Mouse (Mus musculus): Measurements from ENCODE around the gene Arl8b. TPM values are rescaled to one million over a fixed set of nuclear protein-coding genes. Genes with fewer than 3 reads are reported as not detected.

The Arl8b gene
- polyA plus RNA-seq, 1 experiment from 2014 or later, result 94.1 TPM

DNA sequence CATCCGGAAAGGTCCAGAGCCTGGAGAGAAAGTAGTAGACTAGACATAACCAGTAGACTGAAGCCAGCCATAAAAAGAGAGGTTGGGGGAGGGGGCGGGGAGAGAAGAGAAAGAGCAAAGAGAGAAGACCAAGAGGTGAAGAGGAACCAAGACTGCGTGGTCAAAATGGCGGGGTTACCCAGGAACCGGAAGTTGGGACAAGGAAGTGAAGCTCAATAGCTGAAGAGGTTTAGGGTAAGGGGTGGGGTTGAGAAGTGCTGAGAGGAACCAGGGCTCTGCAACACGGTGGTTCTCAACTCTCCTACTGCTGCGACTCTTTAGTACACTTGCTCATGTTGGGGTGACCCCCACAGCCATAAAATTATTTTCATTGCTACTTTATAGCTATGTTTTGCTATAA, 27.0 kb upstream of the Arl8b start:
- H3K4me1 ChIP-seq (ENCODE audit: control insufficient read depth, insufficient read depth, low read length), result no peaks in the 10 kb centered on the region
- no peak overlapping the region for H3K9ac ChIP-seq (ENCODE audit: low read length)
- no peaks in the 10 kb centered on the region for H3K27me3 ChIP-seq (ENCODE audit: control insufficient read depth, insufficient read depth, low read length)
- H3K4me3 ChIP-seq (replicated peaks; ENCODE audit: low read length), result no peak overlapping the region
- H3K27ac ChIP-seq (ENCODE audit: low read length), result no peak overlapping the region
- H3K4me2 ChIP-seq (ENCODE audit: low read depth, low read length), result no peak overlapping the region
- H3K36me3 ChIP-seq (ENCODE audit: control insufficient read depth, insufficient read depth, low read length), result no peaks in the 10 kb centered on the region
- ATAC-seq (ENCODE audit: insufficient read depth, low FRiP score), result no peak
- 85% methylated on average over 7 of the region's 7 CpGs for WGBS
- H3K9me3 ChIP-seq (replicated peaks; ENCODE audit: control insufficient read depth, low read length), result no peaks in the 10 kb centered on the region

DNA sequence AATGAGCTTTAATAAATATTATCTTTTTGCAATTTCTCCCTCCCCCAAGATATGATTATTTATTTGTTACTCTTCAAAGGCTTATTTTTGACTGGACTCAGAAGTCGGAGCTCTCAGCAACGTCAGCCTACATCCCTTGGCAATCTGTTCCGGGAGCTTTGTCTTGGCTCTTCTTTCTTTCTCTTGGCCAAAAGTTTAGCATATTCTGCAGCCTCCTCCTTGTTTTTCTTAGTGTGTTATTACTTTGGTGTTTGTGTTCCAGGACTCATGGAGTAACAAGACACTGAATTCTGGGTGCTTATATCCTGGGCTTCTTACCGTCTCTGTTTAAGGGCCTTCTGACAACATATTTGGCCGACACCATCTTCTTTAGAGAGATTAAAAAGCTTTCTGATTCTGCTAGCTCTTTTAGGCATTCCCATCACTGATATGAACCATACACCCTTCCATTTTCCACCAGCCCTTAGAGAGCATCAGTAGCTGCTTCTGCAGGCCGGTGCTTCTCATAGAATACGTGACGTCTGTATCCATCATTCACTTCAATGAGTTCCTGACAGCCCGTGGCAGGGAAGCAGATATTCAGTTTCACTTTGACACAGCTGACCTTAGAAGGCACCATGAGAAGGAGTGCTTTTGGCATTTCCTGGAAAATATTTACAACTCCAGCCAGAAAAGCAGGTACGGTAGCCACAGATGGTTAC, 23.8 kb upstream of the Arl8b start:
- Histone ChIP-seq H3K4me2 (ENCODE audit: low read depth, low read length) (no peak overlapping the region), H3K27ac (ENCODE audit: low read length) (no peak overlapping the region), H3K4me3 (replicated peaks; ENCODE audit: low read length) (no peak overlapping the region), H3K4me1 (ENCODE audit: control insufficient read depth, insufficient read depth, low read length) (no peaks in the 10 kb centered on the region), H3K36me3 (ENCODE audit: control insufficient read depth, insufficient read depth, low read length) (no peaks in the 10 kb centered on the region), H3K9me3 (replicated peaks; ENCODE audit: control insufficient read depth, low read length) (no peaks in the 10 kb centered on the region), H3K27me3 (ENCODE audit: control insufficient read depth, insufficient read depth, low read length) (no peaks in the 10 kb centered on the region), H3K9ac (ENCODE audit: low read length) (no peak overlapping the region)
- no peak for ATAC-seq (ENCODE audit: insufficient read depth, low FRiP score)
- 64% methylated on average over 10 of the region's 10 CpGs for WGBS

DNA sequence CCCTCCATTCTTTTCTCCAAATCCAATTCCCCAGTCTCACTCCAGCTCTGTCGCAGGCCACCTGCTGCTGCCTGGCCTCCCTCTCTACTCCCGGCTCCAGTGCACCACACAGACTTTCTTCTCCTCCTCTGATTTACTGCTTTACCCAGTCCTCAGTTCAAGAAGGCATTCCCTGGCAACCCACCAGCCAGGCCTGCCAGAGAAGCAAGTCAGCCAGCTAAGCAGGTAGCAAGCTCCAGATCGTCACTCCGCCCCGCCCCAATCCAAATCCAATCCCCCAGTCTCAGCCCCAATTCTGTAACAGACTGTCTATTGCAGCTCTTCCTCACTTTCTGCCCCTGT, 23.2 kb upstream of the Arl8b start:
- WGBS, result 68% methylated on average over 5 of the region's 5 CpGs
- ATAC-seq (ENCODE audit: insufficient read depth, low FRiP score), result no peak
- no peak overlapping the region for H3K27ac ChIP-seq (ENCODE audit: low read length)
- no peak overlapping the region for H3K4me3 ChIP-seq (replicated peaks; ENCODE audit: low read length)
- H3K27me3 ChIP-seq (ENCODE audit: control insufficient read depth, insufficient read depth, low read length), result no peaks in the 10 kb centered on the region
- no peak overlapping the region for H3K4me2 ChIP-seq (ENCODE audit: low read depth, low read length)
- no peak overlapping the region for H3K9ac ChIP-seq (ENCODE audit: low read length)
- no peaks in the 10 kb centered on the region for H3K36me3 ChIP-seq (ENCODE audit: control insufficient read depth, insufficient read depth, low read length)
- H3K4me1 ChIP-seq (ENCODE audit: control insufficient read depth, insufficient read depth, low read length), result no peaks in the 10 kb centered on the region
- H3K9me3 ChIP-seq (replicated peaks; ENCODE audit: control insufficient read depth, low read length), result no peaks in the 10 kb centered on the region

- Histone ChIP-seq H3K36me3 (ENCODE audit: control insufficient read depth, insufficient read depth, low read length) (no peaks in the 10 kb centered on the region), H3K27me3 (ENCODE audit: control insufficient read depth, insufficient read depth, low read length) (no peaks in the 10 kb centered on the region), H3K9ac (ENCODE audit: low read length) (no peak overlapping the region), H3K4me2 (ENCODE audit: low read depth, low read length) (no peak overlapping the region), H3K4me3 (replicated peaks; ENCODE audit: low read length) (no peak overlapping the region), H3K9me3 (replicated peaks; ENCODE audit: control insufficient read depth, low read length) (no peaks in the 10 kb centered on the region), H3K4me1 (ENCODE audit: control insufficient read depth, insufficient read depth, low read length) (no peaks in the 10 kb centered on the region), H3K27ac (ENCODE audit: low read length) (no peak overlapping the region)
- WGBS, result 83% methylated on average over 3 of the region's 3 CpGs
- no peak for ATAC-seq (ENCODE audit: insufficient read depth, low FRiP score)
Observed at GRCm38 (mm10) chr6:108770880-108771279, 12.0 kb upstream of the Arl8b start.

DNA sequence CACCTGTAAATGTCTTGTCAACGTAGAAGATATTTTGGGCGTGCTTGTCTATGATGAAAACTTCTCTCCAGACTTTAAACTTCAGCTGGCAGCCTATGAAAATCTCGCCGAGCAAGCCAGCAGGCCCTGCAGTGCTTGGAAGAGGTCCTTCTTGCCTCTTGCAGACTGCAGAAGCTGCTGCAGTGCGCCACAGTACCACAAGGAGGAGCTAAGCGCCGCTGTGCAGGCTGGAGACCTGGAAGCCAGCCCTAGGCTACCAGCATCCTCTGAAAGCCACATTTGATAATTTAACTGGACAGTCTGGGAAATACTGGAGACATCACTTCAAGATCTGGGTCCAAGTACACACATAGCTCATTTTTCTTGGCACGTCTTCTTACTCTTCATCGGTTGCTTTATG, 10.0 kb upstream of the Arl8b start:
- Histone ChIP-seq H3K36me3 (ENCODE audit: control insufficient read depth, insufficient read depth, low read length) (no peaks in the 10 kb centered on the region), H3K4me3 (replicated peaks; ENCODE audit: low read length) (no peak overlapping the region), H3K9me3 (replicated peaks; ENCODE audit: control insufficient read depth, low read length) (no peaks in the 10 kb centered on the region), H3K27ac (ENCODE audit: low read length) (no peak overlapping the region), H3K4me1 (ENCODE audit: control insufficient read depth, insufficient read depth, low read length) (no peaks in the 10 kb centered on the region), H3K4me2 (ENCODE audit: low read depth, low read length) (no peak overlapping the region), H3K9ac (ENCODE audit: low read length) (no peak overlapping the region), H3K27me3 (ENCODE audit: control insufficient read depth, insufficient read depth, low read length) (no peaks in the 10 kb centered on the region)
- no peak for ATAC-seq (ENCODE audit: insufficient read depth, low FRiP score)
- 11% methylated on average over 9 of the region's 9 CpGs for WGBS

GRCm38 (mm10) chr6:108773480-108773879, 9.4 kb upstream of the Arl8b start:
- Histone ChIP-seq H3K27ac (ENCODE audit: low read length) (no peak overlapping the region), H3K9ac (ENCODE audit: low read length) (no peak overlapping the region), H3K9me3 (replicated peaks; ENCODE audit: control insufficient read depth, low read length) (no peaks in the 10 kb centered on the region), H3K4me2 (ENCODE audit: low read depth, low read length) (no peak overlapping the region), H3K27me3 (ENCODE audit: control insufficient read depth, insufficient read depth, low read length) (no peaks in the 10 kb centered on the region), H3K4me1 (ENCODE audit: control insufficient read depth, insufficient read depth, low read length) (no peaks in the 10 kb centered on the region), H3K4me3 (replicated peaks; ENCODE audit: low read length) (no peak overlapping the region), H3K36me3 (ENCODE audit: control insufficient read depth, insufficient read depth, low read length) (no peaks in the 10 kb centered on the region)
- no peak for ATAC-seq (ENCODE audit: insufficient read depth, low FRiP score)
- WGBS, result 86% methylated on average over 6 of the region's 6 CpGs

GRCm38 (mm10) chr6:108776274-108776673, 6.6 kb upstream of the Arl8b start:
- Histone ChIP-seq H3K4me1 (ENCODE audit: control insufficient read depth, insufficient read depth, low read length) (no peaks in the 10 kb centered on the region), H3K36me3 (ENCODE audit: control insufficient read depth, insufficient read depth, low read length) (no peaks in the 10 kb centered on the region), H3K27me3 (ENCODE audit: control insufficient read depth, insufficient read depth, low read length) (no peaks in the 10 kb centered on the region), H3K4me3 (replicated peaks; ENCODE audit: low read length) (no peak overlapping the region), H3K4me2 (ENCODE audit: low read depth, low read length) (no peak overlapping the region), H3K27ac (ENCODE audit: low read length) (no peak overlapping the region), H3K9ac (ENCODE audit: low read length) (no peak overlapping the region), H3K9me3 (replicated peaks; ENCODE audit: control insufficient read depth, low read length) (no peaks in the 10 kb centered on the region)
- ATAC-seq (ENCODE audit: insufficient read depth, low FRiP score), result no peak

- H3K4me1 ChIP-seq (ENCODE audit: control insufficient read depth, insufficient read depth, low read length), result no peaks in the 10 kb centered on the region
- ATAC-seq (ENCODE audit: insufficient read depth, low FRiP score), result 0 out of 2 replicates have a peak, but pooled peaks have one; percentile 38
- H3K4me3 ChIP-seq (replicated peaks; ENCODE audit: low read length), result no peak overlapping the region
- H3K27me3 ChIP-seq (ENCODE audit: control insufficient read depth, insufficient read depth, low read length), result no peaks in the 10 kb centered on the region
- 49% methylated on average over 8 of the region's 8 CpGs for WGBS
- no peaks in the 10 kb centered on the region for H3K36me3 ChIP-seq (ENCODE audit: control insufficient read depth, insufficient read depth, low read length)
- no peak overlapping the region for H3K4me2 ChIP-seq (ENCODE audit: low read depth, low read length)
- no peak overlapping the region for H3K9ac ChIP-seq (ENCODE audit: low read length)
- H3K27ac ChIP-seq (ENCODE audit: low read length), result no peak overlapping the region
- no peaks in the 10 kb centered on the region for H3K9me3 ChIP-seq (replicated peaks; ENCODE audit: control insufficient read depth, low read length)
Observed at GRCm38 (mm10) chr6:108777560-108778287, 5.2 kb upstream of the Arl8b start.

DNA sequence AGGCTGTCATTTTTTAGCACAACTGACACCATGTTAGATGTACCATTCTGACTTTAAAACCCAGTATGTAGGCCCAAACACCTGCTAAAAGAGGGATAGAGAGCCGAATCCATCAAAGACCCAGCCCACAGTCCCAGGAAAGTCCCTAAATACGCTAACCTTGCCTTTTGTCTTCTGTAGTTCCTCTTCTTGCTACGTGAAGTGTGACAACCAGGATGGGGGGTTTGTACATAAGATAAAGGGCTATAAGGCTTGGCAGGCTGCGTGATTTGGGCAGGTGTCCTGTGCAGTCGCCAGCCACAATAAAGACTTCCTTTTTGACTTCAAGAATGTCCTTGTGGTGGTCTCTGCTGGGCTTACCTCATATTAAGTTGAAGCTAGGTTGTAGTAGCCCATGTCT, 4.5 kb upstream of the Arl8b start:
- 74% methylated on average over 5 of the region's 5 CpGs for WGBS
- no peaks in the 10 kb centered on the region for H3K27me3 ChIP-seq (ENCODE audit: control insufficient read depth, insufficient read depth, low read length)
- ATAC-seq (ENCODE audit: insufficient read depth, low FRiP score), result no peak
- no peak overlapping the region for H3K4me3 ChIP-seq (replicated peaks; ENCODE audit: low read length)
- H3K9ac ChIP-seq (ENCODE audit: low read length), result no peak overlapping the region
- H3K36me3 ChIP-seq (ENCODE audit: control insufficient read depth, insufficient read depth, low read length), result no peaks in the 10 kb centered on the region
- no peaks in the 10 kb centered on the region for H3K9me3 ChIP-seq (replicated peaks; ENCODE audit: control insufficient read depth, low read length)
- no peaks in the 10 kb centered on the region for H3K4me1 ChIP-seq (ENCODE audit: control insufficient read depth, insufficient read depth, low read length)
- H3K4me2 ChIP-seq (ENCODE audit: low read depth, low read length), result no peak overlapping the region
- H3K27ac ChIP-seq (ENCODE audit: low read length), result no peak overlapping the region

All from stomach, embryonic 16.5 days (tissue).